Mouse (Mus musculus): ENCODE data around the gene Cyb5r3.

Gene Cyb5r3

GRCm38 (mm10) chr15:83168875-83169771, 3.3 kb downstream of the Cyb5r3 start:
- DNase-seq: peak; percentile 55

DNA sequence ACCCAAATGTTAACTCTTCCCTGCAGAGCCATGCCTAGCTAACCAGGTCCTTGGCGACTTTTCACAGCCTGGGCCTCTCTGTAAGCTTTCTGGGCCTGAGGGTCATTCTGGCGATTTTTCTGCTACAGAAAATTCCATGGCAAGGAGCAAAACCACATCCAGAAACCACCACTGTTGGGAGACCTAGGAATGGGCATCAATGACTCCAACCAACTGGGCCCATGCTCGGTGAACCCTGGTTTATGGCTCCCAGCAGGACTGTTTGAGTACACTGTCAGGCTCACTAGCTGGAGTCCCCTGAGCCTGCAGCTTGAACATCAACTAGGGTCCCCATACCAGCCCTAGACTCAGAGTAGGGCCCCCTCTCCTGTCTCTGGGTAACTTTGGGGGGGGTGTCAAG, 4.1 kb downstream of the Cyb5r3 start:
- no peak for DNase-seq

GRCm38 (mm10) chr15:83167550-83168065, 4.8 kb downstream of the Cyb5r3 start:
- no peak for DNase-seq

GRCm38 (mm10) chr15:83167126-83167525, 5.3 kb downstream of the Cyb5r3 start:
- no peak for DNase-seq

- peak; percentile 54 for DNase-seq
These were observed 5.8 kb downstream of the Cyb5r3 start for GRCm38 (mm10) chr15:83166642-83167041.

- DNase-seq: no peak
These were observed 6.7 kb downstream of the Cyb5r3 start for GRCm38 (mm10) chr15:83165526-83166315.

GRCm38 (mm10) chr15:83164971-83165471, 7.4 kb downstream of the Cyb5r3 start:
- DNase-seq: peak; percentile 88

GRCm38 (mm10) chr15:83162818-83163485, 9.4 kb downstream of the Cyb5r3 start:
- no peak for DNase-seq

DNA sequence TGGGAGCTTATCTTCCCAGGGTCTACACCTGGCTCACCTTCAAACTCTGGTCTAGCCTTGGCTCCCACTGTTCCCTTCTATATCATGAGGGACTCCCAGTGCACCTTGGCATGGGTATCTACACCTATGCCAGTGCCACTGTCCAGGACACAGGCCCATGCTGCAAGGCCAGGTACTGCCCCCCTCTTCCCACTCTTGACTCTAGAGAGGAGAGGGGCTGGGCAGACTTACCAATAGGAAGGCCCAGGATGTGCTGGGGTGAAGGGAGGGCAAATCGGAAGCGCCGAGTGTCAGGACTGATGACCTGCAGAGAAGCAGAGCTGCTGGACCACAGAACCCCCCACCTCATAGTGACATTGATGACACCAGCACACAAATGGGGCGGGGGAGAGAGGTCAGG, 10.4 kb downstream of the Cyb5r3 start:
- no peak for DNase-seq

DNA sequence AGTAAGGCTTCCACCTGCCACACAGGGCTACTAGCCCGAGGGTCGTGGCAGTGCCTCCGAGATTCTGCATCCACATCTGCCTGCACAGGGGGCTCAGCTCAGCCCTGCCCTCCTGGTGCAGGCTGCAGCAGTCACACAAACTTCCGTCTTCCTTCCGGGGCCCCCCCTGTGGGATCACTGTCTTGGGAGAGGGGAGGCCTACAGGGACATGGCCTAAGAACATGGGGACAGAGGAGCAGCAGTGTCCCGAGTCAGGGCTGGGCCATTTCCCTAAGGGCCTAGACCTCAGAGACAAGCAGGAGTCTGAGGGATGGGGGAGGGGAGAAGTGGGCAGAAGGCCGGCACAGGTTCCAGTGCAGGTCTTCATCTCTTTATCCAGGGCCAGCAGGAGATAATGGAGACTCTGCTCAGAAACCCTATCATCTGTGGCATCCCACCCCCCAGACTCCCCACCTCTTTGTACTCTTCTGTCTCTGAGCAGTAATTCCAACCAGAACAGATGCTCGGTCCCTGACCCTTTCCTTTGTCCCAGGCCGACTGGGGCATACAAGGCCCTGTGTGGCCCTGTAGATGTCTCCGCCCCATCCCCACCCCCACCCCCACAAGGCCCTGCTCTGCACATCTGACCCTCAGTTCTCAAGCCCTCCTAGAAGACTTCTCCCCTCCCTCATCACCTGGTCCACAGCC, 11.2 kb downstream of the Cyb5r3 start:
- DNase-seq: no peak

DNA sequence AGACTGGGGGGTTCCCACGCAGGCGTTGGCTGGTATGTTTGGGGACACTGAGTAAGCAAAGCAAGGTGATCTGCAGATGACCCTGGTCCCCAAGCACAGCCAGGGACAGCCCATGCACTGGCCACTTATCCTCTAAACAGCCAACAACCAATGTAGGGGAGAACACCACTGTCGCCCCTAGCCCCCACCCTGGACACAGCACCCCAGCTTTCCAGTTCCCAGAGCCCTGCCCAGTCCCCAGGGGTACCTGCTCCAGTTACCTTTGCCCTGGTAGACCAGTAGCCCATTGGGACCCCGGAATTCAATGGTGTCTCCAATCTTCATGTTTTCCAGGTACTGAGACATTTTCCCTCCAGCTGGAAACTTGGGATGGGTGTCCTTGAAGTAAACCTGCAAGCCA, 11.8 kb downstream of the Cyb5r3 start:
- DNase-seq: no peak

DNA sequence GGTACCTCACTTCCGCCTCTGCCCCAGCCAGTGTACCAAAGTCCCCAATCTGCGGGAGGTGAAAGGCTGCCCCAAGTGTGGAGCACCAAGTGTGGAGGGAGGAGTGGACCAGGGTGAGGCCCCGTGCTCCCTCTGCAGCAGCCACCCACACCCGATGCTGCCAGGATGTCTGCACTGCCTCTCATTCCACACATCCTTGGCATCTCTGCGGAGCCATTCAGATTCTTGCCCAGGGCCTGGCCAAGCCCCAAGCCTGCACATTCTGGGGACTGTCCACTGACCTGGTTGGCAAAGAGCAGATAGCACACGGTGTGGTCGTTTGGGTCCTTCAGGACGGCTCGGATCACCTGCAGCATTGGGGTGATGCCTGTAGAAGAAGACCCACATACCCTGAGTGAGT, 12.6 kb downstream of the Cyb5r3 start:
- no peak for DNase-seq

DNA sequence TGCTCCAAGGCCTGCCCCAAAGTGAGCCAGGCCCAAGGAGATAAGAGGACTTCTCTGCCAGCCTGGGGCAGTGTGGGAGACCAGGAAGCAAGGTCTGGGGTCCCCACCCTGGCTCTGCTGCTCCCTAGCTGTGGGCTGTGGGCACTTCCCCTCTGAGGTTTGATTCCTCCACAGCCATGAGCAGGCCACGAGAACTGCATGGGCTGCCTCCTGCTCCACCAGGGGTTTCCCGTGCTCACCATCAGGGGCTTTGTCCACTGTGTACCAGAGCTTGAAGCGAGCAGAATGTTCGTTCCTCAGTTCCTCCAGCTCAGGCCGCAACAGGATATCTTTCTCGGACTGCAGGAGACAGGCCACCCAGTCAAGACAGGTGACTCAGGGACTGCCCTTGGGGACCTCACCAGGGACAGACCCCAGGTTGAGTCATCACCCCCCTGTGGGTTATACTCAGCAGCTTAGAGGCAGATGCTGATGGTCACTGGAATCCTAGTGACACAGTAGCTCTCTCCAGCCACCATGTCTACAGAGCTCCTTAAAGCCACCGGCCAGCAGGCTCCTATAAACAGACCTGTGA, 13.7 kb downstream of the Cyb5r3 start:
- DNase-seq: no peak

DNA sequence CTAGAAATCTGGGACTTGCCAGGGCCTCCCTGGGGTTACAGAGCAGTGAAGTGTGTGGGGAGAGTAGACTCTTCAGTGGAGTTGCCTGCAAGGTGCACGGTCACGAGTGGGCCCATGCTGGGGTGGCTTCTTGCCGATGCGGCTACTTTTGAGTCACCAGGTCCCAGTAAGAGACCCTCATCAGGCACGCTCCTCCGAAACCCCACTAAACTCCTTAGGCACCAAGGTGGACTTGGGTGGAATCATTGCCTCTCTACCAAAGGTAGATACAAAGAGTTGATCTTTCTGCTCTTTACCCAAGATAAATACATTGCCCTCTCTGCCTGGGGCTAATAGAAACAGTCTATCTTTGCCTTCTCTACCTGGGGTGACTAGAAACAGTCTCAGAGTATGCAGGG, 14.7 kb downstream of the Cyb5r3 start:
- DNase-seq: no peak

- peak; percentile 86 for DNase-seq
These were observed 15.3 kb downstream of the Cyb5r3 start for GRCm38 (mm10) chr15:83156929-83157666.

- no peak for DNase-seq
These were observed 16.5 kb downstream of the Cyb5r3 start for GRCm38 (mm10) chr15:83155672-83156419.

- no peak for DNase-seq
These were observed 18.1 kb downstream of the Cyb5r3 start for GRCm38 (mm10) chr15:83154309-83154708.

DNA sequence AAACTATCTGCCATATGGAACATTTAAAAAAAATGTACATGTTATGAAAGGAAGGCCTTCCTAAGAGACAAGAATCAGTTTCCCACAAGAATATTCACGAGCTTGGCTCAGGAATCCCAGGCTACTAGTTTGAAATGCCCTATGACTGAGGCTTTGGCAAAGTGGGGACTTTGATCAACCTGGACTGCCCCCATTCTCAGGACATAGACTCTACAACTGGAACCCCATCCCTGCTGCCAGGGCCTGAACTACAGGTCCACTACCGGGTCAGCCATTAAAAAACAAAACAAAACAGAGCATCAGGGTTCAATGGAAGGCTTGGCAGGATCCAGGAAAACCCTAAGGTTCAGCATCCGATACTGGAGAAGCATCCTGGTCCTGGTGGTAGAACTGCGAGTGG, 21.7 kb downstream of the Cyb5r3 start:
- no peak for DNase-seq

DNA sequence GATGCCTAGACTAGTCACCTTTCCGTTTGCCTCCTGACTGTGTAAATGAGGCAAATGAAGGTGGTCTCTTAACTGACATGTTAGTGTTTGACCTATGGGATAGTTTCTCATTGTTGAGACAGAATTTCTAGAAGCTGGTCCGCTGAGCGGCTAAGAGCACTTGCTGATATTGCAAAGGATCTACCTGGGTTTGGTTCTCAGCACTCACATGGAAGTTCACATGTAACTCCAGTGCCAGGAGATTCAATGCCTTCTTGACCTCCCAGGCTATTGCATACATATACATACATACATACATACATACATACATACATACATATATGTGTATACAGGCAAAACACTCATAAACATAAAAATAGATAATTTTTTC, 22.3 kb downstream of the Cyb5r3 start:
- no peak for DNase-seq
